Mouse (Mus musculus) testis, adult 2 months (tissue): Measurements from ENCODE around the gene Megf6. TPM values are rescaled to one million over a fixed set of nuclear protein-coding genes. Genes with fewer than 3 reads are reported as not detected.

Source experiments
- H3K27ac ChIP-seq: fragments of 200-500 bp; 2 replicates; pipeline ENCODE4 v1.5.1; 2012; ENCODE audit warnings: low read depth, low read length; ENCODE audit not compliant: control insufficient read depth, insufficient read depth
- H3K27me3 ChIP-seq: fragments of 200-500 bp; 2 replicates; pipeline ENCODE4 v1.6.1; 2012; ENCODE audit warnings: mild to moderate bottlenecking, low read length, moderate library complexity; ENCODE audit not compliant: control insufficient read depth, insufficient read depth
- H3K36me3 ChIP-seq: fragments of 200-500 bp; 2 replicates; pipeline ENCODE4 v1.6.1; 2012; ENCODE audit warnings: mild to moderate bottlenecking, low read length; ENCODE audit not compliant: control insufficient read depth, insufficient read depth
- H3K4me1 ChIP-seq: fragments of 200-500 bp; 2 replicates; pipeline ENCODE4 v1.6.1; 2012; ENCODE audit warnings: low read length; ENCODE audit not compliant: control insufficient read depth, insufficient read depth
- H3K4me3 ChIP-seq: fragments of 200-500 bp; 2 replicates; pipeline ENCODE4 v1.5.1; 2012; ENCODE audit warnings: low read depth, mild to moderate bottlenecking, low read length, moderate library complexity, mixed read lengths; ENCODE audit not compliant: control insufficient read depth
- CTCF ChIP-seq: fragments of 200-500 bp; IDR thresholded peaks from 2 replicates; pipeline ENCODE4 v1.5.1; 2012; ENCODE audit warnings: low read depth, mild to moderate bottlenecking, inconsistent platforms, low read length, moderate library complexity; ENCODE audit not compliant: control insufficient read depth, insufficient read depth, insufficient replicate concordance
- POLR2A ChIP-seq: fragments of 200-500 bp; IDR thresholded peaks from 2 replicates; pipeline ENCODE4 v1.6.1; 2012; ENCODE audit warnings: low read depth, mild to moderate bottlenecking, inconsistent platforms, low read length, moderate library complexity; ENCODE audit not compliant: control insufficient read depth
- polyA plus RNA-seq: library from polyadenylated mRNA; depleted of rRNA; stranded (reverse); fragments of >200 nt; gene quantifications from 2 replicates; pipeline ENCODE4 v1.2.3, GENCODE M21; 2012

Gene Megf6
- polyA plus RNA-seq, 1 experiment = 1.0 TPM

GRCm38 (mm10) chr4:154297761-154298160, 127.2 kb downstream of the Megf6 start:
- peaks cover 11% of the 10 kb centered on the region for H3K4me1 ChIP-seq
- no peak for TF ChIP-seq CTCF
- TF ChIP-seq POLR2A = no peak

GRCm38 (mm10) chr4:154299541-154300271, 129.2 kb downstream of the Megf6 start:
- peaks cover 11% of the 10 kb centered on the region for H3K4me1 ChIP-seq
- peaks cover 2% of the 10 kb centered on the region; the same call in 1 of the 2 replicates for H3K27me3 ChIP-seq
- peak overlapping the region; percentile 68 for H3K4me3 ChIP-seq
- H3K36me3 ChIP-seq = no peaks in the 10 kb centered on the region
- TF ChIP-seq POLR2A (no peak), CTCF (no peak)
- no peak overlapping the region for H3K27ac ChIP-seq

More at GRCm38 (mm10) chr4:154297761-154298160, 127.2 kb downstream of the Megf6 start:
- H3K27me3 ChIP-seq = peaks cover 2% of the 10 kb centered on the region; the same call in 1 of the 2 replicates
- no peak overlapping the region for H3K4me3 ChIP-seq
- no peak overlapping the region for H3K27ac ChIP-seq
- H3K36me3 ChIP-seq = no peaks in the 10 kb centered on the region

GRCm38 (mm10) chr4:154301466-154301881, 130.9 kb downstream of the Megf6 start, which contains the start of gene Arhgef16:
Gene Arhgef16 (minus strand): TSS chr4:154301676.
- Histone ChIP-seq H3K27ac (no peak within 1 kb of the TSS), H3K4me3 (no peak within 1 kb of the TSS), H3K27me3 (peaks cover 2% of the 10 kb centered on the region; the same call in 1 of the 2 replicates), H3K36me3 (no peaks in the 10 kb centered on the region), H3K4me1 (peaks cover 11% of the 10 kb centered on the region)
- TF ChIP-seq POLR2A = no peak
- peak; percentile 97 for TF ChIP-seq CTCF

- H3K27ac ChIP-seq = no peak overlapping the region
- H3K4me1 ChIP-seq = no peaks in the 10 kb centered on the region
- TF ChIP-seq CTCF = no peak
- no peak for TF ChIP-seq POLR2A
- H3K36me3 ChIP-seq = no peaks in the 10 kb centered on the region
- H3K27me3 ChIP-seq = no peaks in the 10 kb centered on the region
- no peak overlapping the region for H3K4me3 ChIP-seq
Measured at GRCm38 (mm10) chr4:154309131-154309530, 138.6 kb downstream of the Megf6 start.

GRCm38 (mm10) chr4:154310576-154311262, 140.2 kb downstream of the Megf6 start:
- no peaks in the 10 kb centered on the region for H3K36me3 ChIP-seq
- no peaks in the 10 kb centered on the region for H3K27me3 ChIP-seq
- H3K4me1 ChIP-seq = no peaks in the 10 kb centered on the region
- TF ChIP-seq POLR2A (no peak), CTCF (no peak)
- H3K4me3 ChIP-seq = no peak overlapping the region
- no peak overlapping the region for H3K27ac ChIP-seq

- H3K27ac ChIP-seq = no peak overlapping the region
- H3K4me1 ChIP-seq = no peaks in the 10 kb centered on the region
- no peaks in the 10 kb centered on the region for H3K36me3 ChIP-seq
- H3K27me3 ChIP-seq = no peaks in the 10 kb centered on the region
- no peak for TF ChIP-seq POLR2A
- no peak for TF ChIP-seq CTCF
- H3K4me3 ChIP-seq = no peak overlapping the region
Measured at GRCm38 (mm10) chr4:154312143-154312812, 141.7 kb downstream of the Megf6 start.

GRCm38 (mm10) chr4:154312935-154313621, 142.5 kb downstream of the Megf6 start:
- Histone ChIP-seq H3K27me3 (no peaks in the 10 kb centered on the region), H3K27ac (no peak overlapping the region), H3K36me3 (no peaks in the 10 kb centered on the region), H3K4me1 (no peaks in the 10 kb centered on the region), H3K4me3 (no peak overlapping the region)
- no peak for TF ChIP-seq POLR2A
- no peak for TF ChIP-seq CTCF
